Mouse (Mus musculus) adrenal gland, adult 2 months (tissue): Measurements from ENCODE around the gene Cyba. TPM values are rescaled to one million over a fixed set of nuclear protein-coding genes. Genes with fewer than 3 reads are reported as not detected.
A peak's percentile ranks its signal among the peaks of the same experiment; 100 is the strongest.

Experiments
- DNase-seq: peaks from one replicate; pipeline ENCODE4 v3.0.0; 2021
- polyA plus RNA-seq: library from polyadenylated mRNA; depleted of rRNA; stranded (reverse); fragments of >200 nt; gene quantifications from 2 replicates; pipeline ENCODE4 v1.2.3, GENCODE M21; 2012
- total RNA-seq, 2 experiments: library from RNA; stranded (reverse); gene quantifications; 2 replicates each; pipeline ENCODE4 v1.2.3; 2021

Cyba gene
- total and polyA plus RNA-seq, 3 experiments, result 26.3 to 108 (median 43.7) TPM

DNA sequence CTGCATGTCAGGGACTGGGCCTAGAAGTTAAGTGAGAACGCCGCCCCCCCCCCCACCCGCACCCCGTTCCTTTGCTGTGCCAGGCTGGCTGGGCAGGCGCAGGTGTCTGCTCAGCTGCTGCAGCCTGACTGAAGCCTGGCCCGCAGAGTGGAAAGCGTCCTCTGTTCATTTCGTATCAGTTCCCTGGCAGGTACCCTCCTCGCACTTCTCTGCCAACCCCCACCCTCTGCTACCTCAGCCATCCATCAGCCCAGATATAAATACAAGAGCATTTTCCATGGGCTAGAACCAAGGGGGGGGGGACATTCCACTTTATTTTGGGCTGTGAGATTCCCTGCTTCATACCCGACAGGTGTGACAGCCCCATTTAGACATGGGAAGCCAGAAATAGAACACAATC lies 19.4 kb upstream of the Cyba start:
- no peak for DNase-seq

DNA sequence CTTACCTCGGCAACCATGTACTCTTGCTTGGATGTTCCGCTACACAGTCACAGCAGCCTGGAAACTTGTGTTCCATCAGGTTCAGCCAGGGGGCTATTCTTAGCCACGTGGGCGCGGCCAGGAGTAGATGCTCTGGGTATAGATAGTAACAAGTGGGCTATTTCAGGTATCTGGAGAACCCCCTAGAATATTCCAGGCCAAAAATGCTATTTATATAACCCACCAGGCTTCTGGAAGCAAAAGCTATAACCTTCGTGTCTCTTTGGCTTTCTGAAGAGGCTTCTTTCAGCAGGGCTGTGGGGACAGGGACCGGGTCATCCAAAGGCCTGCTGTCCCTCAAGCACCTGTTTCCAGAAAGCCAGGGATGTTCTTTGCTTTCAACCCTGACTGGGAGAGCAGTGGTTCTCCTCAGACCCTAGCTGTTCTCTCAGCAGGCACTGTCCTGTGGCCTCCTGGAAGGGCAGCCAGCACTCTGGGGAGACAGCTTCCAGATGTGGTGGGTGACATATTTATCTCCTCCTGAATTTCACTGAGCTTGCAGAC lies 18.5 kb upstream of the Cyba start:
- no peak for DNase-seq

DNA sequence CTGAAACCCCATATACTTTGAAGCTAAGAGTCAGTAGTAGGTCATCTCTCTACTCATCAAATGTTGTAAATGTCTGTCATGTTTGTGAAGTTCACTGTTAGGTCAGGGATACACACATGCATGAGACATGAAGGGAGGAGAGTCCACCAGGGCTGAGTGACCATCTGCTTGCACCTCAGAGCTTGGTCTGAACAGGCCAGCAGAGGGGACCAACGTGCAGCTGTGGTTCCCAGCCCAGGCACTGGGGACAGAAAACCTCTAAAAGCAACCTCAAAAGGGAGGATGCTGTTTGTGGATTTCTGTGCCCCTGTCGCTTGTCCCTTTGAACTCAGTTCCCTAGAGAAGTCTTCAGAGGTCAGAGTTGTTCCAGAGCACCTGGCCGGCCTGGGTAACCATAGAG lies 12.5 kb upstream of the Cyba start:
- DNase-seq, result no peak

DNA sequence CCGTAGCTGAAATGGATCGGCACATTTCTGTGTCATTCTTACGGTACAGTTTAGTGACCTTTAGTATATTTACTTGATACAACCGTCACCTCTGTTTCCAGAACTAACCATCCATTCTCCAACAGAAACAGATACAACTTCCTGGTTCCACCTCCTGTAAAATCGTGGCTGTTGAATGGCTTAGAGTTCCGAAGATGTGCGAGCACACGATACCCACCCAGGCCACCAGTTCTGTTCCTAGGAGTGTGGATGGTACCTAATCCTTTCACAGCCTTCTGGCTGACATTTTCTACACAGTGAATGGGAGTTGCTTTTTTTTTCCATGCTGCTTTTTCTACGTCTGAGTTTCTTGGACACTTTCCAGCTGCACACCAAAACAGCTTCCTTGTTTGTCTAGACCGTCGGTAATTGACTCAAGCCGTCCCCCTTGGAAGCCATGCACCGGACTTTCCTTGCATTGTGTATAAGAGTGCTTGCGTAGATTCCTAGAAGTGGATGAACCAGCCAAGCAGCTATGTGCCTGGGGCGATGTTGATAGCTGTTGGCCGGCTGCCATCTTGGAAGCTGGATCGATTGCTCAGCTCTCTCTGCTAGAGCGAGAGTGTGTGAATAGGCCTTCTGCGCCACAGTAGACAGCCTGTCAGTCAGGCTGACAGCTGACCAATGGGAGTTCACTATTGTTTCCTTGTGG lies 11.5 kb upstream of the Cyba start:
- DNase-seq, result peak; percentile 91

- peak; percentile 99 for DNase-seq
Measured at GRCm38 (mm10) chr8:122443262-122444006, 10.7 kb upstream of the Cyba start, which contains the start of gene Mvd. TSS of gene Mvd (minus strand) at chr8:122443422.

DNA sequence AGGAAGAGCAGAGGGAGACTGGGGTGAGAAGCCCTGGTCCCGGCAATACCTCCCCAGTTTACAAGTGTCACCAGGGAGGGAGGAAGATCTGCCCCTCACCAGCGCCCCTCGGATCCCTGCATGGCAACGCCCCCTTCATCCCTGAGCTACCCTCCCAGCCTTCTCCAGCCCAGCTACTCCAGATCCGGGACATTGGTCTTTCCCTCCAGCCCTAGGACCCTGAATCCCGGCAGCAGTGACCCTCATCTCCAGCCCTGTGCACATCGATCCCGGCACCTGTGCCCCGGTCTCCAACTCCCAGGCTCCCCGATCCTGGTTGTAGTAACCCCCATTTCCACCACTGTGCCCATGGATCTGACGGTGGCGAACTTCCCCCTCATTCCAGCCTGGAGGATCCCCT lies 10.1 kb upstream of the Cyba start:
- DNase-seq, result no peak

GRCm38 (mm10) chr8:122442356-122442755 lies 9.6 kb upstream of the Cyba start:
- DNase-seq, result no peak

GRCm38 (mm10) chr8:122441326-122441725 lies 8.6 kb upstream of the Cyba start:
- no peak for DNase-seq

DNA sequence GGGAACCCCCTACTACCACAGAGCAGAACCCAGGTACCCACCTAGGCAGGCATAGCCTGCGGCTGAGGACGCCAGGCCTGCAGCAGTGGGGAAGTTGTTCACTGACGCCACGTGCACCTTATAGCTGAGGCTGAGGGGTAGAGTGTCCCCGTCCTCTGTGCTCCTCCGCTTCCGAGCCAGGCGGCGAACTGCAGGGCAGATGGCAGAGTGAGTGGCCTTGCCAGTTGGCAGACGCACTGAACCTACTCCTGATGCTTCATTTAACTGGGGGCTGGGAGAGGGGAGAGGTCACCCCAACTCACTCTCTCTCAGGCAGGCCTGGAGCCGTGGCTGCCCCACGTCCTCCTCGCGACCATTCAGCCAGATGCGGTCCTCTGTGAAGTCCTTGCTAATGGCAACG lies 6.6 kb upstream of the Cyba start:
- no peak for DNase-seq

GRCm38 (mm10) chr8:122437708-122438331 lies 5.1 kb upstream of the Cyba start:
- no peak for DNase-seq

GRCm38 (mm10) chr8:122436586-122437125 lies 3.9 kb upstream of the Cyba start:
- DNase-seq, result peak; percentile 53

- DNase-seq, result no peak
Measured at GRCm38 (mm10) chr8:122436146-122436545, 3.4 kb upstream of the Cyba start.

GRCm38 (mm10) chr8:122435375-122435774 lies 2.6 kb upstream of the Cyba start:
- DNase-seq, result no peak

GRCm38 (mm10) chr8:122433269-122433905 lies 657 bp upstream of the Cyba start:
- no peak for DNase-seq

- DNase-seq, result no peak
Measured at GRCm38 (mm10) chr8:122431694-122432442, 862 bp downstream of the Cyba start.

- DNase-seq, result no peak
Measured at GRCm38 (mm10) chr8:122430646-122431045, 2.1 kb downstream of the Cyba start.

GRCm38 (mm10) chr8:122430058-122430636 lies 2.6 kb downstream of the Cyba start:
- no peak for DNase-seq

GRCm38 (mm10) chr8:122428163-122428562 lies 4.6 kb downstream of the Cyba start:
- DNase-seq, result no peak

- no peak for DNase-seq
Measured at GRCm38 (mm10) chr8:122427607-122428006, 5.1 kb downstream of the Cyba start.

GRCm38 (mm10) chr8:122426145-122426544 lies 6.6 kb downstream of the Cyba start:
- no peak for DNase-seq

DNA sequence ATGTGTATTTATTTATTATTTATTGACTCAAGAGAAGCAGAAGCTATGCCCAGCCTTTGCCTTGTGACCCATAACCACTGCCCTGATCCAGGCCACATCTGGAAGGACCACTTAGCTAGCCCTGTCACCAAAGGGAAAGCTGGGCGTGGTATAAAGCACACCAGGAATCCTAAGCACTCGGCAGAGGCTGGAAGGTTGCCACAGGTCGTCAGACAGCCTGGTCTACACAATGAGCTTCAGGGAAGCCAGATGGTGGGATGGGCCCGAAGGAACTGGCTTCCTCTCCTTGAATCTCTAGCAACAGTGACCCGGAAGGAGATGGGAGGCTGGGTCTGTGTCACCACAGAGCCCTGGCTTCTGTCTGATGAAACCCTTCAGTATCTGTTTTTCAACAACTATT lies 9.1 kb downstream of the Cyba start:
- no peak for DNase-seq
